Mouse (Mus musculus) erythroblast, embryonic 14.5 days (primary cell): ENCODE data around the gene Gnao1. TPM values are rescaled to one million over a fixed set of nuclear protein-coding genes. Genes with fewer than 3 reads are reported as not detected.

ENCODE experiments used
- H3K27me3 ChIP-seq: 2 replicates; pipeline ENCODE4 v1.6.1; 2012; ENCODE audit warnings: inconsistent platforms; ENCODE audit not compliant: control insufficient read depth
- H3K36me3 ChIP-seq: 2 replicates; pipeline ENCODE4 v1.6.1; 2012; ENCODE audit warnings: mild to moderate bottlenecking, inconsistent platforms; ENCODE audit not compliant: control insufficient read depth
- H3K4me1 ChIP-seq: 2 replicates; pipeline ENCODE4 v1.6.1; 2012; ENCODE audit warnings: inconsistent platforms; ENCODE audit not compliant: control insufficient read depth
- H3K4me3 ChIP-seq: replicated peaks from 2 replicates; pipeline ENCODE3; 2012; ENCODE audit warnings: moderate library complexity, mild to moderate bottlenecking, inconsistent platforms
- H3K9me3 ChIP-seq: 2 replicates; pipeline ENCODE4 v1.6.1; 2012; ENCODE audit warnings: low read length, inconsistent platforms, mixed read lengths; ENCODE audit not compliant: control insufficient read depth
- GATA1 ChIP-seq: IDR thresholded peaks from 2 replicates; pipeline ENCODE4 v1.6.1; 2012; ENCODE audit warnings: low read length, inconsistent platforms, mixed read lengths
- TAL1 ChIP-seq: IDR thresholded peaks from 3 replicates; pipeline ENCODE4 v1.6.1; 2012; ENCODE audit warnings: low read length, inconsistent platforms, mixed read lengths
- polyA plus RNA-seq: library from polyadenylated mRNA; stranded (reverse); fragments of >175 nt; gene quantifications from 2 replicates; pipeline ENCODE4 v1.2.3, GENCODE M21; 2012

Gene Gnao1
- polyA plus RNA-seq, 1 experiment: 0.10 TPM

- H3K27me3 ChIP-seq: no peaks in the 10 kb centered on the region
- H3K4me1 ChIP-seq: no peaks in the 10 kb centered on the region
- H3K4me3 ChIP-seq: no peak overlapping the region
- H3K36me3 ChIP-seq: no peaks in the 10 kb centered on the region
- H3K9me3 ChIP-seq: no peaks in the 10 kb centered on the region
- TF ChIP-seq TAL1: no peak
- no peak for TF ChIP-seq GATA1
These were observed 74.0 kb downstream of the Gnao1 start for GRCm38 (mm10) chr8:93883771-93884170.

- H3K4me3 ChIP-seq: no peak overlapping the region
- H3K4me1 ChIP-seq: no peaks in the 10 kb centered on the region
- no peaks in the 10 kb centered on the region for H3K9me3 ChIP-seq
- TF ChIP-seq GATA1 (no peak), TAL1 (no peak)
- H3K36me3 ChIP-seq: no peaks in the 10 kb centered on the region
- H3K27me3 ChIP-seq: no peaks in the 10 kb centered on the region
These were observed 74.5 kb downstream of the Gnao1 start for GRCm38 (mm10) chr8:93884316-93884715.

DNA sequence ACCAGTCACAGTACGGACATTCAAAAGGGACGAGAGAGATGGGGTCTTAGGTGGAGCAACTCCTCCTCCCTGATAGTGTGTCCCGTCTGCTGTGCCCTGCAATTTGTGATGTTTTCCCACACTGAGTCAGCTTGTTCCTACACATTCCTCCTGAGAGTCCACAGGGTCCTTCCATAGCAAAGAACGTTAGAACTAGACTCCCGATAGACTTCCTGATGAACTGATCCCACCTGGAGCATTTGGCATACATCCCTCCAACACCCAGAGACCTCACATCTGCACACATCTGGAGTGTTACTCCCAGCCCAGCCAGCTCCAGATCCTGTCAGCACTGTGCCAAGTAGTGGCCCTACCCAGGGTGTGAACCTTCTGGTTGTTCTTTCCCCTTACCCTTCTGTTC, 76.4 kb downstream of the Gnao1 start:
- Histone ChIP-seq H3K4me1 (no peaks in the 10 kb centered on the region), H3K36me3 (no peaks in the 10 kb centered on the region), H3K27me3 (no peaks in the 10 kb centered on the region), H3K4me3 (no peak overlapping the region), H3K9me3 (no peaks in the 10 kb centered on the region)
- TF ChIP-seq TAL1 (no peak), GATA1 (no peak)

- no peaks in the 10 kb centered on the region for H3K36me3 ChIP-seq
- no peaks in the 10 kb centered on the region for H3K4me1 ChIP-seq
- H3K4me3 ChIP-seq: no peak overlapping the region
- H3K9me3 ChIP-seq: no peaks in the 10 kb centered on the region
- H3K27me3 ChIP-seq: no peaks in the 10 kb centered on the region
- TF ChIP-seq TAL1: no peak
- no peak for TF ChIP-seq GATA1
These were observed 78.4 kb downstream of the Gnao1 start for GRCm38 (mm10) chr8:93888150-93888676.

DNA sequence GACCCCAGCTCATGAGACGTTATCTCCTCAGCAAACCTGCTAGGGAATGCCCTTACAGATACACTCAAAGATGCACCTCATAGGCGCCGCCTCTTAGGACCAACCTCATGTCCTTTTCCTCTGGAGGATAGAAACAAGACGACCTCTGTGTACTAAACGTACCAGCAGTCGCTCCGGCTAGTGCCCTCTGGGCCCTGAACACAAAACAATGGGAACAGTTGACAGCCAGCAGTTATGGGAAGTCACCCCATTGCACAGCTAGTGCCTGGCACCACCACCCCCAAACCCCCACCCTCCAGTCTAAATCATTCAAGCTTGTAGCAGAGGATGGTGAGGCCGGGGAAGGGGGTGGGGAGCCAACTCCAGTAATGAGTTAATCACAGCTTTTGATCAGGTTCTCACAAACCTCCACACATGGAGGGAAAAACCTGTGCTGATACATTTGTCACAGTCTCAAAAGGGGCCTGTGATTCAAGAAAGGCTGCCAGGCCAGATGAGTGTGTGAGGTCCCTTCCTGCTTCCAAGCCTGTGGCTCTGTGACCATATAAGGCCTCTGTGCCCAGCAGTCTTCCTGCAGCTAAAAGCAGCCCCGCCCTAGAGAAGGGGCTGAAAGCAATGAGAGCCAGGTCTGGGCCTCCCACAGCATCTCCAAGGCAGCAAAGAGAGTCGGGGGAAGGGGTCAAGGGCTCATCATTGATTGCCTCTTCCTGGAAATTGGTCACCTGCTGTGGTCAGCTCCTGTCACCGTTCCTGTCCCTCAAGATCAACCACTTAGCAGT, 79.1 kb downstream of the Gnao1 start:
- no peaks in the 10 kb centered on the region for H3K36me3 ChIP-seq
- H3K27me3 ChIP-seq: no peaks in the 10 kb centered on the region
- no peaks in the 10 kb centered on the region for H3K9me3 ChIP-seq
- TF ChIP-seq GATA1 (no peak), TAL1 (no peak)
- no peak overlapping the region for H3K4me3 ChIP-seq
- H3K4me1 ChIP-seq: no peaks in the 10 kb centered on the region

- H3K36me3 ChIP-seq: no peaks in the 10 kb centered on the region
- TF ChIP-seq TAL1 (no peak), GATA1 (no peak)
- no peaks in the 10 kb centered on the region for H3K4me1 ChIP-seq
These were observed 83.8 kb downstream of the Gnao1 start for GRCm38 (mm10) chr8:93893556-93893955.

GRCm38 (mm10) chr8:93896841-93897551, 87.2 kb downstream of the Gnao1 start:
- TF ChIP-seq TAL1: no peak
- TF ChIP-seq GATA1: no peak
- no peak overlapping the region for H3K4me3 ChIP-seq
- no peaks in the 10 kb centered on the region for H3K36me3 ChIP-seq
- no peaks in the 10 kb centered on the region for H3K27me3 ChIP-seq
- peaks cover 10% of the 10 kb centered on the region for H3K4me1 ChIP-seq
- H3K9me3 ChIP-seq: no peaks in the 10 kb centered on the region

More at GRCm38 (mm10) chr8:93893556-93893955, 83.8 kb downstream of the Gnao1 start:
- Histone ChIP-seq H3K4me3 (no peak overlapping the region), H3K27me3 (no peaks in the 10 kb centered on the region), H3K9me3 (no peaks in the 10 kb centered on the region)

DNA sequence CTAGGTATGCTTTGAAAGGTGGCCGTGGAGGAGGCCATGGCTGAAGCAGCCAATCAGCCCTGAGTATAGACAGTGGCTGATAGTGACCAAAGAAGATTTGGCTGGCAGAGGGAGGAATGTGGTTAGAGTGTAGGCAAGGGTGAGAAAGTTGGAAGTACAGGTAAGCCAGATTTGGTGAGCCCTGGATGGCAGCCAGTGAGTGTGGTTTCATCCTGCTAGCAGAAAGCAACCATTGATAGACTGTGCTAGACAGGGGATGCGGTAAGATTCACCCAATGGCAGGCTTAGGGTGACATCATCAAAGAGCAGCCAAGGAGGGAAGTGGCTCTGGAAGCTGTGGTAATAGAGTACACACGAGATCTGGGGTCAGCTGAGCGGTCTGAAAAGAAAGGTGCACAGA, 88.8 kb downstream of the Gnao1 start:
- H3K4me1 ChIP-seq: peaks cover 22% of the 10 kb centered on the region
- H3K4me3 ChIP-seq: no peak overlapping the region
- no peak for TF ChIP-seq GATA1
- no peak for TF ChIP-seq TAL1
- H3K9me3 ChIP-seq: no peaks in the 10 kb centered on the region
- no peaks in the 10 kb centered on the region for H3K36me3 ChIP-seq
- no peaks in the 10 kb centered on the region for H3K27me3 ChIP-seq

DNA sequence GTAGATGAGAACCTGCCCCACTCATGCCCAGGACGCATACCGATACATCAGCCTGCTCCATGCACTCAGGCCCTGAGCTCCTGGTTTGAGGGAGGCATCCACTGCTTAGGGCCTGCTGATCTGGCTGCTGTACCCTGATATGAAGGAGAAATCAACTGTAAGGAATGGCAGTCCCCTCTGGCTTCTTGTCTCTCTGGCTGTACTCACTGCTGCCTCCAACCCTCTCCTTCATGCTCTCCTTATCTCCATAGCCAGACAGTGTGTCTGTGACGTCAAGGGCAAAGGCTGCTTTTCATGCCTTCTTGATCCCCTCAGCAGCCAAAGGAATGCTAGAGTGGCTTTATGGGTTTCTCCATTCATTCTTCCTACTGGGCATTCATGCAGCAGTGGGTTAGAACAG, 92.3 kb downstream of the Gnao1 start:
- Histone ChIP-seq H3K4me3 (no peak overlapping the region), H3K36me3 (no peaks in the 10 kb centered on the region), H3K9me3 (no peaks in the 10 kb centered on the region), H3K4me1 (peaks cover 22% of the 10 kb centered on the region), H3K27me3 (no peaks in the 10 kb centered on the region)
- TF ChIP-seq TAL1 (peak; percentile 57), GATA1 (peak; percentile 5; the same call in 1 of the 2 replicates)
